Mouse (Mus musculus): ENCODE measurements at regions not wholly inside any gene's neighbourhood (a gene's known extent, or its start where the extent isn't known, plus 50 kb on each side); places are given as distances from the start of the nearest gene placed in this dataset.
"Not testable (repeated sequence)": the region's sequence is repeated elsewhere in the genome, so short reads cannot be mapped to it uniquely, and the experiment has no call there.

DNA sequence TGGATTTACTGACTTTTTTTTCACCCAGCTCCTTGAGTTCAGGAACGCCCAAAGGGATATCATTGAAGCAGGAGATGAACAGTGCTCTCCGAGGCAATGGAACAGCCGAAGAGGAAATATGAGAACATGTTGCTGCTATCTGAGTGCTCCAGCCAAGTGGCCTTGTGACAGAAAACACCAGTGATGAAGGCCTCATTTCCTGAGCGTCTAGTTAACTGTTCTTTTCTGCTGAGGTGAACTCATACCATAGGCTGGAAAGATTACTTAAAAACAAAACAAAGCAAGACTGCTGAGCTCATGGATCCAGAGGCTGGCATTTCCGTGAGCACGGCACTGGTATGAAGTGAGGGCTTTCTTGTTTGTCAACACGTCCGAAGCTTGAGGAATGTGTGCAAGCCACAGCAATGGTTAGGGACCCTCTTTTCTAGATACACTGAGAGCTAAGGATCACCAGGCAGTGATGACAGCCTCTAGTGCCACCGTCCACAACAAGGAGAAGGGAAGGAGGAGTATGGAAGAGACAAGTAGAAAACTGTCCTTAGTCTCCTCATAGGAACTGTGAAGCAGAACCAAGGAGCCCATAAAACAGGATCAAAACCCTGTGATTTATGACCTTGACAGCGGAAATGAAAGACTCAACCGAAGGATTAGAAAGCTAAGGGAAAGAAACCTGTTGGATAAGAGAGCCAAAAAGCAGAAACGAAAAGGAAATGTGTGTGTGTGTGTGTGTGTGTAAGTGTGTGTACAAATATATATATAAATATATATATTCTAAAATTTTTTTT lies 200.4 kb downstream of the Fam43a start:
- no peak overlapping the region for H3K9ac ChIP-seq (replicated peaks; ENCODE audit: low read length)
- no peak overlapping the region for H3K4me3 ChIP-seq (ENCODE audit: low read depth, low read length)
- no peak overlapping the region for H3K4me2 ChIP-seq (ENCODE audit: low read depth, low read length)
- WGBS: 72% methylated on average over 12 of the region's 12 CpGs
- H3K27ac ChIP-seq (replicated peaks; ENCODE audit: low read depth, low read length): no peak overlapping the region
- H3K9me3 ChIP-seq (replicated peaks; ENCODE audit: control insufficient read depth, low read length): no peaks in the 10 kb centered on the region
- DNase-seq (ENCODE audit: low spot score) (no peak), ATAC-seq (replicated peaks; ENCODE audit: insufficient number of reproducible peaks, low FRiP score, low TSS enrichment, low read depth) (no peak)
- no peaks in the 10 kb centered on the region for H3K27me3 ChIP-seq (ENCODE audit: control insufficient read depth, insufficient read depth, low read length)
- no peaks in the 10 kb centered on the region for H3K4me1 ChIP-seq (ENCODE audit: control insufficient read depth, insufficient read depth, low read length)
- H3K36me3 ChIP-seq (replicated peaks; ENCODE audit: control insufficient read depth, insufficient read depth, low read depth, low read length): no peaks in the 10 kb centered on the region

DNA sequence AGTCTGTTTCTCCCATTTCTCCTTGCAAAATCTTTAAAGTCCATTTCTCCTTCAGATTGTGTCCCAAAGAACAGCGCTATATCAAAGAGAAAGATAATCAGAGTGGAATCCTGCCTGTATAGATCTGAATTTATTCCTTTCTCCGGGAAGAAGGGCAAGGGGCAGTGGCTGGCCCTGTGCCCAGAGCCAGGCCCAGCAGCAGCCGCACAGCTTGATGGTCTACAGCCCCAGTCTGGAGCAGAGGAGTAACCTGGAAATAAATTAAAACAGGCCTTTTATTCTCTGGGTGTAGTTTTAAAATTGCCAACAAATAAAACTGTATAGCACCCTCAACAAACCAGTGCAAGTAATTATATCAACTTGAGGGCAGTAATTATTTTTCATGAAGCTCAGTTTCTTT lies 204.5 kb downstream of the Fam43a start:
- H3K27ac ChIP-seq (replicated peaks; ENCODE audit: low read depth, low read length): no peak overlapping the region
- 80% methylated on average over 3 of the region's 3 CpGs for WGBS
- H3K27me3 ChIP-seq (ENCODE audit: control insufficient read depth, insufficient read depth, low read length): no peaks in the 10 kb centered on the region
- no peaks in the 10 kb centered on the region for H3K9me3 ChIP-seq (replicated peaks; ENCODE audit: control insufficient read depth, low read length)
- no peak overlapping the region for H3K9ac ChIP-seq (replicated peaks; ENCODE audit: low read length)
- H3K4me3 ChIP-seq (ENCODE audit: low read depth, low read length): no peak overlapping the region
- DNase-seq (ENCODE audit: low spot score) (no peak), ATAC-seq (replicated peaks; ENCODE audit: insufficient number of reproducible peaks, low FRiP score, low TSS enrichment, low read depth) (no peak)
- no peak overlapping the region for H3K4me2 ChIP-seq (ENCODE audit: low read depth, low read length)
- H3K36me3 ChIP-seq (replicated peaks; ENCODE audit: control insufficient read depth, insufficient read depth, low read depth, low read length): no peaks in the 10 kb centered on the region
- H3K4me1 ChIP-seq (ENCODE audit: control insufficient read depth, insufficient read depth, low read length): no peaks in the 10 kb centered on the region

DNA sequence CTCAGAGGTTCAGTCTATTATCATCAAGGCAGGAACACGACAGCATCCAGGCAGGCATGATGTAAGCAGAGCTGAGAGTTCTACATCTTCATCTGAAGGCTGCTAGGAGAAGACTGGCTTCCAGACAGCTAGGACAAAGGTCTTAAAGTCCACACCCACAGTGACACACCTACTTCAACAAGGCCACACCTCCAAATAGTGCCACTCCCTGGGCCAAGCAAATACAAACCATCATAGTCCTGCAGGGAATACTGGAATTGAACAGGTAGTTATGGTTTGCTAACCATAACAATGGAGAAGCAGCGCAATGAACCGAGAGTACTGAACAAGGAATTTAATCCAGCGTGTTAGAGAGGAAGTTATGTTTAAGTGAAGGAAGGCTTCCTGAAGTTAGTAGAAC lies 206.7 kb downstream of the Fam43a start:
- H3K9ac ChIP-seq (replicated peaks; ENCODE audit: low read length); H3K4me2 ChIP-seq (ENCODE audit: low read depth, low read length); H3K9me3 ChIP-seq (replicated peaks; ENCODE audit: control insufficient read depth, low read length); H3K27me3 ChIP-seq (ENCODE audit: control insufficient read depth, insufficient read depth, low read length); H3K27ac ChIP-seq (replicated peaks; ENCODE audit: low read depth, low read length); H3K36me3 ChIP-seq (replicated peaks; ENCODE audit: control insufficient read depth, insufficient read depth, low read depth, low read length); DNase-seq (ENCODE audit: low spot score); ATAC-seq (replicated peaks; ENCODE audit: insufficient number of reproducible peaks, low FRiP score, low TSS enrichment, low read depth); H3K4me1 ChIP-seq (ENCODE audit: control insufficient read depth, insufficient read depth, low read length); H3K4me3 ChIP-seq (ENCODE audit: low read depth, low read length): not testable (repeated sequence)
- 91% methylated on average over 4 of the region's 4 CpGs for WGBS

DNA sequence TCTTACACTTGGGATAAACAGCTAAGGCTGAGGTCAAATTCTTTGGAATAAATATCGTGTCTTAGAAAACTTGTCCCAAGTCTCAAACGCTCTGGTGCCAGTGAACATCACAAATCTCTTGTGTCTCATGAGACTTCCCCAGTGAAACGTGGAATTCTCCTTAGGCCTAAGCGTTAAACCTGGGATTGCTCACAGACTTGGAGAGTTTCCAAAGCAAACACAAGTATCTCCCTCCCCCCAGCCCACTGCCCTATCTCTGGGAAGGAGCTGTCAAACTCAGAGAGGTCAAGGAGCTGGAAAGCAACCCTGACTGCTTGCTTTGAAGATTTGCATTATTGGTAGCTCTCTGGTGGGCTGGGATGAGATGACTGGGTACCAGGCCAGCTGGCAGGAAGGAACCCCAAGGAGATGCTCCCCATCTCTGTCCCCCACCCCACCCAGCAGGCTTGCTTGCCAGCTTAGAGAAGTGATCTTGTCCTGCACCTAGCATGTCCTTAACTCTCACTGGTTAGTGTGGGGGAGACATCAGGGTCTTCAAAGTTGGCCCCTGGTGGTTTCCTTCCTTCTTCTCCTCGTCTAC lies 219.1 kb downstream of the Fam43a start:
- Histone ChIP-seq H3K36me3 (replicated peaks; ENCODE audit: control insufficient read depth, insufficient read depth, low read depth, low read length) (no peaks in the 10 kb centered on the region), H3K27me3 (ENCODE audit: control insufficient read depth, insufficient read depth, low read length) (no peaks in the 10 kb centered on the region), H3K4me1 (ENCODE audit: control insufficient read depth, insufficient read depth, low read length) (no peaks in the 10 kb centered on the region), H3K9me3 (replicated peaks; ENCODE audit: control insufficient read depth, low read length) (no peaks in the 10 kb centered on the region), H3K4me2 (ENCODE audit: low read depth, low read length) (no peak overlapping the region), H3K27ac (replicated peaks; ENCODE audit: low read depth, low read length) (no peak overlapping the region), H3K9ac (replicated peaks; ENCODE audit: low read length) (no peak overlapping the region), H3K4me3 (ENCODE audit: low read depth, low read length) (no peak overlapping the region)
- DNase-seq (ENCODE audit: low spot score) (peak; percentile 23), ATAC-seq (replicated peaks; ENCODE audit: insufficient number of reproducible peaks, low FRiP score, low TSS enrichment, low read depth) (no peak)
- WGBS: 45% methylated on average over 5 of the region's 5 CpGs

DNA sequence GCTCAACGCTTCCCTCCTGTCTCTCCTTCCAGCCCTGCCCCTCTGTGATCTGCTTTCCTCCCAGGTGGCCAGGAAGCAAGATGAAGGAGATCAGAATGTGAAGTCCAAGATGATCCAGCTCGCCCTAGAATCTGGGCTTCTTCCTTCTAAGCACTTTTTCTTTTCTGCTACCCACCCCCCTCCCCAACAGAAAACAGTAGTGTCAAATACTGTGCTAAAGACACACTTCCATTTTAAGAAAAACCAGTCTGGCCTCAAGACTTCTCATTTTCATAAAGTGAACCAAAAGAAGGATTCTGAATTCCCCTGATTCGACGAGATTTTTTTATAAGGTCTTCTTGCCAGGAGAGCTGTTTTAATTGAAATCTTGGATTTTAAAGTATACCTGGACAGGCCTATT lies 219.8 kb downstream of the Fam43a start:
- Histone ChIP-seq H3K4me3 (ENCODE audit: low read depth, low read length) (no peak overlapping the region), H3K36me3 (replicated peaks; ENCODE audit: control insufficient read depth, insufficient read depth, low read depth, low read length) (no peaks in the 10 kb centered on the region), H3K9ac (replicated peaks; ENCODE audit: low read length) (no peak overlapping the region), H3K9me3 (replicated peaks; ENCODE audit: control insufficient read depth, low read length) (no peaks in the 10 kb centered on the region), H3K4me2 (ENCODE audit: low read depth, low read length) (no peak overlapping the region), H3K4me1 (ENCODE audit: control insufficient read depth, insufficient read depth, low read length) (no peaks in the 10 kb centered on the region), H3K27ac (replicated peaks; ENCODE audit: low read depth, low read length) (no peak overlapping the region), H3K27me3 (ENCODE audit: control insufficient read depth, insufficient read depth, low read length) (no peaks in the 10 kb centered on the region)
- WGBS: 85% methylated on average over 4 of the region's 4 CpGs
- ATAC-seq (replicated peaks; ENCODE audit: insufficient number of reproducible peaks, low FRiP score, low TSS enrichment, low read depth) (no peak), DNase-seq (ENCODE audit: low spot score) (no peak)

DNA sequence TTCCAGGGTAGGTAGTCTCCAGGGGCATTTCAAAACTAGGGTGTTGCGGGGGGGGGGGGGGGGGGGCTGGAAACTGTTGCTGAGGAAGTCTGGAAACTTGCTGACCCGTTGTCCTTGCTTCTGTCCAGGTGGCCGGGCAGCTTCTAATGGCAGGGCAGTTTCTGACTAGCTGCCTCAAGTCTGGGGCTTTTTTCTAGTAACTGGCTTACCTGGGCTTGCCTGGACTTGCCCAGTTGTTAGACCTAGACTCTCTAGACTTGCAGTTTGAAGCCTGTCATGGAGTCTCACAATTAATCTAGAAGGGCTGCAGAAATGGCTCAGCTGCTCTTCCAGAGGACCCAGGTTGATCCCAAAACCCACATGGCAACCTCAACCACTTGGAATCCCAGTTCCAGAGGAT lies 220.7 kb downstream of the Fam43a start:
- Histone ChIP-seq H3K4me2 (ENCODE audit: low read depth, low read length) (no peak overlapping the region), H3K36me3 (replicated peaks; ENCODE audit: control insufficient read depth, insufficient read depth, low read depth, low read length) (no peaks in the 10 kb centered on the region), H3K9ac (replicated peaks; ENCODE audit: low read length) (no peak overlapping the region), H3K4me3 (ENCODE audit: low read depth, low read length) (no peak overlapping the region), H3K4me1 (ENCODE audit: control insufficient read depth, insufficient read depth, low read length) (no peaks in the 10 kb centered on the region), H3K27me3 (ENCODE audit: control insufficient read depth, insufficient read depth, low read length) (no peaks in the 10 kb centered on the region), H3K9me3 (replicated peaks; ENCODE audit: control insufficient read depth, low read length) (no peaks in the 10 kb centered on the region), H3K27ac (replicated peaks; ENCODE audit: low read depth, low read length) (no peak overlapping the region)
- ATAC-seq (replicated peaks; ENCODE audit: insufficient number of reproducible peaks, low FRiP score, low TSS enrichment, low read depth) (no peak), DNase-seq (ENCODE audit: low spot score) (no peak)
- 75% methylated on average over 3 of the region's 3 CpGs for WGBS

DNA sequence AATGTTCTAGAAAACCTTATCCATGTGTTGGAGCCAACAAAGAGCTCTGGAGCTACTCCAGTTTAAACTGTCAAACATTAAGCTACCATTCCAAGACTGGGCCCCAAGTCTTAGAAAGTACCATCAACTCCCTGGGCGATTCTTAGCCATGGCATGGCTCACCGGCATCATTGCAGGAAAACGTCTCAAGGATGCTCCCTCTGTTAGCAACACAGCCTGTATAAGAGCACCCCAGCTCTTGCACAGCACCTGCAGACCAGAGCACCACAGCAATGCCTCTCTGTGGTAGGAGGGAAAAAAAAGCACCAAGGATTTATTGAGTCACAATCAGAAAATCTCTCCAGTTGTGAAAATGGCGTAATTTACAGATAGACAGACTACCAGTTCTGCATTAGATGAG lies 221.2 kb downstream of the Fam43a start:
- no peak overlapping the region for H3K4me2 ChIP-seq (ENCODE audit: low read depth, low read length)
- no peaks in the 10 kb centered on the region for H3K4me1 ChIP-seq (ENCODE audit: control insufficient read depth, insufficient read depth, low read length)
- ATAC-seq (replicated peaks; ENCODE audit: insufficient number of reproducible peaks, low FRiP score, low TSS enrichment, low read depth) (0 out of 2 replicates have a peak, but pooled peaks have one; percentile 26), DNase-seq (ENCODE audit: low spot score) (peak; percentile 14)
- 64% methylated on average over 4 of the region's 4 CpGs for WGBS
- peak overlapping the region; percentile 41; the same call in 1 of the 2 replicates for H3K27ac ChIP-seq (replicated peaks; ENCODE audit: low read depth, low read length)
- H3K9me3 ChIP-seq (replicated peaks; ENCODE audit: control insufficient read depth, low read length): no peaks in the 10 kb centered on the region
- no peak overlapping the region; the same call in 1 of the 2 replicates for H3K9ac ChIP-seq (replicated peaks; ENCODE audit: low read length)
- H3K27me3 ChIP-seq (ENCODE audit: control insufficient read depth, insufficient read depth, low read length): no peaks in the 10 kb centered on the region
- no peak overlapping the region for H3K4me3 ChIP-seq (ENCODE audit: low read depth, low read length)
- no peaks in the 10 kb centered on the region for H3K36me3 ChIP-seq (replicated peaks; ENCODE audit: control insufficient read depth, insufficient read depth, low read depth, low read length)

DNA sequence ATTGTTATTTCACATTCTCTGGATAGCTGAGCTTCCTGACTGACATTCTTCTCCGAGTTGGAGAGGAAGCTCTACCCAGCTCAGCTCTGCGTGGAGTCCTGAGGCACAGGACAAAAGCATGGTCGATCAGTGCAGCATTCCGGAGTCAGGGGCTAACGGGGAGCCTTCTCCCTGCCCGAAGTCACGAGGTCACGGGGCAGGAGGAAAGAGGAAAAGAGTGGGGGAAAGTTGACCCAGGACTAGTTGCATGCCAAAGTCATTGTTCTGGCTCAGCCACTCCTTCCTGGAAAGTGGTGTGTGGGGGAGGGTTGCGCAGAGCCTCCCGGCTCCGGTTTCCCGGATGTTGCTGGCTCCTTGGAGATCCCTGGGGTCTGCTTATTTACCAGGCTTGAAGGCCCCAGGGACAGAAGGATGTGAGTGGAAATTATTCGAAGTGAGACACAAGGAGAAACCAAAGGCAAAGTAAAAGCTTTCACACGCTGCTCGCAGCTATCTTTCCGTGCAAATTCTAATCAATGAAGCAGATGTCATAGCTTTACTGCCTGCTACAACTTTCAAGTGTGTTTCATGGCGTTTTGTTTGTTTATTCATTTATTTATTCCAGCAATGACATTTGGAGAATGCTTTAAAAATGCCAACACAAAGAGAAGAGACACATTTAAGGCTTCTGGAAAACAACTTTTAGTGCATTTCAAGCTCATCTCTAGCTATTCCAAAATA lies 221.8 kb downstream of the Fam43a start:
- ATAC-seq (replicated peaks; ENCODE audit: insufficient number of reproducible peaks, low FRiP score, low TSS enrichment, low read depth): peak; percentile 78
- H3K9ac ChIP-seq (replicated peaks; ENCODE audit: low read length): peak overlapping the region; percentile 45; the same call in 1 of the 2 replicates
- WGBS: 5% methylated on average over 17 of the region's 17 CpGs

More for the DNA sequence above, 221.8 kb downstream of the Fam43a start:
- no peaks in the 10 kb centered on the region for H3K36me3 ChIP-seq (replicated peaks; ENCODE audit: control insufficient read depth, insufficient read depth, low read depth, low read length)
- no peaks in the 10 kb centered on the region for H3K4me1 ChIP-seq (ENCODE audit: control insufficient read depth, insufficient read depth, low read length)
- H3K9me3 ChIP-seq (replicated peaks; ENCODE audit: control insufficient read depth, low read length): no peaks in the 10 kb centered on the region
- H3K4me2 ChIP-seq (ENCODE audit: low read depth, low read length): 0 out of 2 replicates have a peak overlapping the region, but pooled peaks have one; percentile 29
- peak overlapping the region; percentile 41; the same call in 1 of the 2 replicates for H3K27ac ChIP-seq (replicated peaks; ENCODE audit: low read depth, low read length)
- H3K4me3 ChIP-seq (ENCODE audit: low read depth, low read length): no peak overlapping the region
- DNase-seq (ENCODE audit: low spot score): peak; percentile 84
- H3K27me3 ChIP-seq (ENCODE audit: control insufficient read depth, insufficient read depth, low read length): no peaks in the 10 kb centered on the region
